Mouse (Mus musculus): ENCODE measurements at regions not wholly inside any gene's neighbourhood (a gene's known extent, or its start where the extent isn't known, plus 50 kb on each side); places are given as distances from the start of the nearest gene placed in this dataset.
"Not testable (repeated sequence)": the region's sequence is repeated elsewhere in the genome, so short reads cannot be mapped to it uniquely, and the experiment has no call there.

- H3K27me3 ChIP-seq, result no peaks in the 10 kb centered on the region
- no peaks in the 10 kb centered on the region for H3K36me3 ChIP-seq
- no peaks in the 10 kb centered on the region for H3K4me1 ChIP-seq
- no peak for ATAC-seq (ENCODE audit: insufficient number of reproducible peaks, insufficient read depth, low FRiP score, low TSS enrichment, low read depth)
- H3K9ac ChIP-seq, result no peak overlapping the region
- no peaks in the 10 kb centered on the region for H3K9me3 ChIP-seq
- no peak overlapping the region for H3K27ac ChIP-seq
- no peak overlapping the region for H3K4me3 ChIP-seq
- no peak overlapping the region for H3K4me2 ChIP-seq
These were observed 118.9 kb upstream of the Trim24 start for GRCm38 (mm10) chr6:37751701-37752100.

- H3K4me1 ChIP-seq; H3K4me3 ChIP-seq; H3K4me2 ChIP-seq; H3K27ac ChIP-seq; H3K27me3 ChIP-seq; ATAC-seq (ENCODE audit: insufficient number of reproducible peaks, insufficient read depth, low FRiP score, low TSS enrichment, low read depth); H3K9ac ChIP-seq; H3K9me3 ChIP-seq; H3K36me3 ChIP-seq: not testable (repeated sequence)
- WGBS, result 94% methylated on average over 4 of the region's 5 CpGs
These were observed 109.6 kb upstream of the Trim24 start for GRCm38 (mm10) chr6:37761003-37761402.

GRCm38 (mm10) chr6:37763036-37763435 lies 107.6 kb upstream of the Trim24 start:
- H3K9ac ChIP-seq, result no peak overlapping the region
- no peaks in the 10 kb centered on the region for H3K9me3 ChIP-seq
- no peaks in the 10 kb centered on the region for H3K4me1 ChIP-seq
- H3K27me3 ChIP-seq, result no peaks in the 10 kb centered on the region
- WGBS, result 56% methylated on average over 2 of the region's 2 CpGs
- no peaks in the 10 kb centered on the region for H3K36me3 ChIP-seq
- no peak overlapping the region for H3K4me2 ChIP-seq
- no peak overlapping the region for H3K4me3 ChIP-seq
- ATAC-seq (ENCODE audit: insufficient number of reproducible peaks, insufficient read depth, low FRiP score, low TSS enrichment, low read depth), result no peak
- H3K27ac ChIP-seq, result no peak overlapping the region

GRCm38 (mm10) chr6:37767690-37768089 lies 102.9 kb upstream of the Trim24 start:
- Histone ChIP-seq H3K4me2 (no peak overlapping the region), H3K27ac (no peak overlapping the region), H3K4me3 (no peak overlapping the region), H3K4me1 (no peaks in the 10 kb centered on the region), H3K9me3 (no peaks in the 10 kb centered on the region), H3K27me3 (no peaks in the 10 kb centered on the region), H3K36me3 (no peaks in the 10 kb centered on the region), H3K9ac (no peak overlapping the region)
- ATAC-seq (ENCODE audit: insufficient number of reproducible peaks, insufficient read depth, low FRiP score, low TSS enrichment, low read depth), result no peak

- Histone ChIP-seq H3K27me3 (no peaks in the 10 kb centered on the region), H3K9ac (no peak overlapping the region), H3K36me3 (no peaks in the 10 kb centered on the region), H3K4me1 (no peaks in the 10 kb centered on the region), H3K27ac (no peak overlapping the region), H3K9me3 (0 out of 2 replicates have a peak, but pooled peaks cover 4% of the 10 kb centered on the region), H3K4me3 (no peak overlapping the region), H3K4me2 (no peak overlapping the region)
- no peak for ATAC-seq (ENCODE audit: insufficient number of reproducible peaks, insufficient read depth, low FRiP score, low TSS enrichment, low read depth)
These were observed 97.3 kb upstream of the Trim24 start for GRCm38 (mm10) chr6:37773294-37773693.

- no peak for ATAC-seq (ENCODE audit: insufficient number of reproducible peaks, insufficient read depth, low FRiP score, low TSS enrichment, low read depth)
- Histone ChIP-seq H3K27me3 (no peaks in the 10 kb centered on the region), H3K9ac (no peak overlapping the region), H3K27ac (no peak overlapping the region), H3K36me3 (no peaks in the 10 kb centered on the region), H3K4me3 (no peak overlapping the region), H3K4me2 (no peak overlapping the region), H3K4me1 (no peaks in the 10 kb centered on the region), H3K9me3 (0 out of 2 replicates have a peak, but pooled peaks cover 4% of the 10 kb centered on the region)
These were observed 95.5 kb upstream of the Trim24 start for GRCm38 (mm10) chr6:37775151-37775550.

GRCm38 (mm10) chr6:37779893-37780292 lies 90.7 kb upstream of the Trim24 start:
- H3K36me3 ChIP-seq, result no peaks in the 10 kb centered on the region
- no peaks in the 10 kb centered on the region for H3K27me3 ChIP-seq
- H3K4me2 ChIP-seq, result no peak overlapping the region
- H3K27ac ChIP-seq, result no peak overlapping the region
- no peaks in the 10 kb centered on the region for H3K4me1 ChIP-seq
- no peak overlapping the region for H3K9ac ChIP-seq
- no peak overlapping the region for H3K4me3 ChIP-seq
- peaks cover 5% of the 10 kb centered on the region; the same call in 1 of the 2 replicates for H3K9me3 ChIP-seq
- no peak for ATAC-seq (ENCODE audit: insufficient number of reproducible peaks, insufficient read depth, low FRiP score, low TSS enrichment, low read depth)

- no peaks in the 10 kb centered on the region for H3K4me1 ChIP-seq
- H3K36me3 ChIP-seq, result no peaks in the 10 kb centered on the region
- H3K9me3 ChIP-seq, result peaks cover 5% of the 10 kb centered on the region; the same call in 1 of the 2 replicates
- no peak for ATAC-seq (ENCODE audit: insufficient number of reproducible peaks, insufficient read depth, low FRiP score, low TSS enrichment, low read depth)
- H3K4me2 ChIP-seq, result no peak overlapping the region
- H3K9ac ChIP-seq, result no peak overlapping the region
- no peaks in the 10 kb centered on the region for H3K27me3 ChIP-seq
- H3K27ac ChIP-seq, result no peak overlapping the region
- H3K4me3 ChIP-seq, result no peak overlapping the region
These were observed 88.7 kb upstream of the Trim24 start for GRCm38 (mm10) chr6:37781894-37782293.

GRCm38 (mm10) chr6:37785280-37785679 lies 85.3 kb upstream of the Trim24 start:
- H3K27ac ChIP-seq; H3K4me3 ChIP-seq; H3K27me3 ChIP-seq; H3K9ac ChIP-seq; H3K9me3 ChIP-seq; H3K4me2 ChIP-seq; H3K4me1 ChIP-seq; H3K36me3 ChIP-seq; ATAC-seq (ENCODE audit: insufficient number of reproducible peaks, insufficient read depth, low FRiP score, low TSS enrichment, low read depth): not testable (repeated sequence)
- 88% methylated on average over 3 of the region's 3 CpGs for WGBS

- 85% methylated on average over 7 of the region's 7 CpGs for WGBS
- Histone ChIP-seq H3K4me2 (no peak overlapping the region), H3K4me1 (no peaks in the 10 kb centered on the region), H3K36me3 (no peaks in the 10 kb centered on the region), H3K9ac (no peak overlapping the region), H3K27ac (no peak overlapping the region), H3K4me3 (no peak overlapping the region), H3K27me3 (no peaks in the 10 kb centered on the region), H3K9me3 (peaks cover 5% of the 10 kb centered on the region; the same call in 1 of the 2 replicates)
- no peak for ATAC-seq (ENCODE audit: insufficient number of reproducible peaks, insufficient read depth, low FRiP score, low TSS enrichment, low read depth)
These were observed 84.9 kb upstream of the Trim24 start for GRCm38 (mm10) chr6:37785741-37786140.

GRCm38 (mm10) chr6:37787858-37788257 lies 82.8 kb upstream of the Trim24 start:
- not testable (repeated sequence) for H3K27ac ChIP-seq; ATAC-seq (ENCODE audit: insufficient number of reproducible peaks, insufficient read depth, low FRiP score, low TSS enrichment, low read depth); H3K4me1 ChIP-seq; H3K4me3 ChIP-seq; H3K9me3 ChIP-seq; H3K36me3 ChIP-seq; H3K4me2 ChIP-seq; H3K27me3 ChIP-seq; H3K9ac ChIP-seq
- 66% methylated on average over 5 of the region's 8 CpGs for WGBS

- H3K9ac ChIP-seq, result no peak overlapping the region
- H3K4me2 ChIP-seq, result no peak overlapping the region
- 0 out of 2 replicates have a peak, but pooled peaks cover 4% of the 10 kb centered on the region for H3K9me3 ChIP-seq
- H3K4me3 ChIP-seq, result no peak overlapping the region
- ATAC-seq (ENCODE audit: insufficient number of reproducible peaks, insufficient read depth, low FRiP score, low TSS enrichment, low read depth), result no peak
- H3K27ac ChIP-seq, result no peak overlapping the region
- no peaks in the 10 kb centered on the region for H3K36me3 ChIP-seq
- no peaks in the 10 kb centered on the region for H3K27me3 ChIP-seq
- H3K4me1 ChIP-seq, result no peaks in the 10 kb centered on the region
- WGBS, result 85% methylated on average over 1 of the region's 1 CpGs
These were observed 79.7 kb upstream of the Trim24 start for GRCm38 (mm10) chr6:37790878-37791277.

- H3K4me1 ChIP-seq, result no peaks in the 10 kb centered on the region
- H3K4me2 ChIP-seq, result no peak overlapping the region
- ATAC-seq (ENCODE audit: insufficient number of reproducible peaks, insufficient read depth, low FRiP score, low TSS enrichment, low read depth), result no peak
- H3K4me3 ChIP-seq, result no peak overlapping the region
- H3K27ac ChIP-seq, result no peak overlapping the region
- no peaks in the 10 kb centered on the region for H3K36me3 ChIP-seq
- peaks cover 9% of the 10 kb centered on the region; the same call in 1 of the 2 replicates for H3K9me3 ChIP-seq
- no peak overlapping the region for H3K9ac ChIP-seq
- WGBS, result 92% methylated on average over 4 of the region's 4 CpGs
- H3K27me3 ChIP-seq, result no peaks in the 10 kb centered on the region
These were observed 76.4 kb upstream of the Trim24 start for GRCm38 (mm10) chr6:37794211-37794610.
